Mouse (Mus musculus) fibroblast of lung, adult 2 months (primary cell): ENCODE results near the gene Sub1.

Source experiments
- DNase-seq: peaks from one replicate; pipeline ENCODE4 v3.0.0-alpha.2; 2011; ENCODE audit warnings: low read depth

Sub1 gene

GRCm38 (mm10) chr15:12010602-12011044, 13.8 kb upstream of the Sub1 start:
- no peak for DNase-seq

GRCm38 (mm10) chr15:12009712-12010601, 13.2 kb upstream of the Sub1 start:
- DNase-seq = no peak

GRCm38 (mm10) chr15:12008894-12009293, 12.1 kb upstream of the Sub1 start:
- DNase-seq = no peak

GRCm38 (mm10) chr15:12007971-12008800, 11.4 kb upstream of the Sub1 start:
- DNase-seq = no peak

- no peak for DNase-seq
Observed at GRCm38 (mm10) chr15:12007421-12007820, 10.6 kb upstream of the Sub1 start.

GRCm38 (mm10) chr15:12006169-12006568, 9.4 kb upstream of the Sub1 start:
- no peak for DNase-seq

- DNase-seq = peak; percentile 80
Observed at GRCm38 (mm10) chr15:11995815-11996201, 975 bp downstream of the Sub1 start.

- DNase-seq = no peak
Observed at GRCm38 (mm10) chr15:11994921-11995814, 1.6 kb downstream of the Sub1 start.

- DNase-seq = no peak
Observed at GRCm38 (mm10) chr15:11994006-11994405, 2.8 kb downstream of the Sub1 start.

- no peak for DNase-seq
Observed at GRCm38 (mm10) chr15:11991552-11992113, 5.2 kb downstream of the Sub1 start.

- DNase-seq = no peak
Observed at GRCm38 (mm10) chr15:11988580-11988979, 8.2 kb downstream of the Sub1 start.

- DNase-seq = no peak
Observed at GRCm38 (mm10) chr15:11987892-11988291, 8.9 kb downstream of the Sub1 start.

- DNase-seq = no peak
Observed at GRCm38 (mm10) chr15:11981985-11982384, 14.8 kb downstream of the Sub1 start.

- DNase-seq = no peak
Observed at GRCm38 (mm10) chr15:11981501-11981900, 15.3 kb downstream of the Sub1 start.

GRCm38 (mm10) chr15:11978175-11978574, 18.6 kb downstream of the Sub1 start:
- no peak for DNase-seq

GRCm38 (mm10) chr15:11977071-11977470, 19.7 kb downstream of the Sub1 start:
- DNase-seq = no peak

- no peak for DNase-seq
Observed at GRCm38 (mm10) chr15:11975836-11976235, 20.9 kb downstream of the Sub1 start.

GRCm38 (mm10) chr15:11971854-11972420, 24.8 kb downstream of the Sub1 start:
- no peak for DNase-seq

- DNase-seq = no peak
Observed at GRCm38 (mm10) chr15:11970621-11971020, 26.2 kb downstream of the Sub1 start.

GRCm38 (mm10) chr15:11968851-11969250, 27.9 kb downstream of the Sub1 start:
- DNase-seq = no peak

- DNase-seq = no peak
Observed at GRCm38 (mm10) chr15:11966367-11966766, 30.4 kb downstream of the Sub1 start.
